Mouse (Mus musculus): ENCODE measurements around the gene Ppp2r3a.

DNA sequence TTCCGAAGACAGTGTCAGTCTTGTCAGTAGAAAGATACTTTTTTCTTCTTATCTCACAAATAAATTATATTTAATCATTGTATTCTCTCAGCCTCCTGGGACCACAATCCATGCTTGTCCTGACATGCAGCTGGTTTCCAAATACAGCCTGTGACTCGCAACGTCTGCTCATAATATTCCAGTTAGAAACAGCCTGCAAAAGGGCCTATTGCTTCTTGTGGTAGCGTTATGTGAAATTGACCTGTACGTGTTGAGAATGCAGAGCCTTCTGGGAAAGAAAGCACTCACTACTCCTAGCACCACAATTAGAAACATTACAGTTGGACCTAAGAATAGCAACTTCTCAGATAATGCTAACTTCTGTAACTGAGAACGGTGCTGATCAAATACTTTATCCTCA, 52.8 kb downstream of the Ppp2r3a start:
- no peak for TF ChIP-seq CTCF (IDR thresholded peaks at IDR 0.05; ENCODE audit: borderline replicate concordance, insufficient read depth, low read length)
- no peak for TF ChIP-seq POLR2A (IDR thresholded peaks at IDR 0.05; ENCODE audit: low read depth, low read length)

Data from embryonic fibroblast, embryonic 13.5 days (primary cell).